Mouse (Mus musculus) 3T3-L1 (cell line): ENCODE results near the gene Vps37c.

Experiments used
- DNase-seq: peaks from one replicate; pipeline ENCODE4 v3.0.0-alpha.2; 2015; ENCODE audit warnings: low read depth, low spot score

The Vps37c gene

DNA sequence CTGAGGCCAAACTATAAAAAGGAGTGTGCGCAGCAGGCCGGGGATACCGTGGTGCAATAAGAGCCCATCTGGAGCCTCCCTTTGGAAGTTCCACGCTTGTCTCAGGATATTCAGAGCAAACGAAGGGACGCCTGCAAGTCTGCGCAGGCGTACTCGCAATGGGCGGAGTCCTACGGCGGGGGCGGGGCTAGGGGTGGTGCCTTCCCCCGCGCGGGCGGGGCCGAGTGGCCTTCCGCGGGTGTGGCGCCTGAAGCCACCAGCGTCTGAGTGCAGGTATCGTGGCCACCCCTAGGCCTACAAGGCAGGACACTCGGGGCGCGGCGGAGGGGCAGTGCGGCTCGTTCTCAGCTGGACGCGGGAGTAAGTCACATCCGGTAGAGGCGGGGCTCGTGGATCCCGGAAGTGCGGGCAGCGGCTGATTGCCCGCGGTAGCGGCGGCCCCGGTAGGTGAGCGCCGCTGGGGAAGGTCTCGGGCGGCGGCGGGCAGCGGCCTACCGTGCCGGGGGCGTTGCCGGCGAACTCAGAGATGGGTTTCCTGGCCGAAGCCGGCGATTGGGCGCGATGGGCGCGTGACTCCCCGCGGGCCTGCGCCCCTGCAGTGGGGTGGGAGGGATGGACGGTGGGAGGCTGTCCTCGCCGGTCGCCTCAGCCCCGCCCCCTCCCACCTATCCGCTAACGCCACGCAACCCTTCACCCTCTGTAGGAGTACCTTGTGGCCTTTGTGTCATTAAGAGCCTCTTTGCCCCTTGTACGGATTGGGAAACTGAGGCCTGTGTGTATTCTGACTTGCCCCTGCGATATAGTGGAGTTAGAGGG lies at the start of gene Vps37c:
Gene Vps37c (plus strand): TSS at position 199 of the 816 bp plus-strand sequence.
- DNase-seq, result peak; percentile 90

DNA sequence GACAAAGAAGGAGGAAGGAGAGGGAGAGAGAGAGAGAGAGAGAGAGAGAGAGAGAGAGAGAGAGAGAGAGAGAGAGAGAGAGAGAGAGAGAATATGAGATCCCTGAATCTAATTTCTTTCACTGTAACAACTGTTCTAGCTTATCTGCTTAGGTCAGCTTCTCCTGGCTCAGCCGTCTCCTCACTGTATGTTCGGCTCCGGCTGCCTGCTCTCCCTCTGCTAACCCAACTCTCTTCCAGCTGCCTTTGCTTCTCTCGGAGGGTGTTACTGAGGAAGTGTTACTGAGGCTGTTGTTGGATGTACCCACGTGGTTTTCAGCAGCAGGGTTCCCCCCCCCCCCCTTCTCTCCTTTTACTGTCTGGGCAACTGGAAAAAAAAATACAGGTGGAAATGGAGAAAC lies 48.5 kb upstream of the Vps37c start:
- DNase-seq, result no peak

DNA sequence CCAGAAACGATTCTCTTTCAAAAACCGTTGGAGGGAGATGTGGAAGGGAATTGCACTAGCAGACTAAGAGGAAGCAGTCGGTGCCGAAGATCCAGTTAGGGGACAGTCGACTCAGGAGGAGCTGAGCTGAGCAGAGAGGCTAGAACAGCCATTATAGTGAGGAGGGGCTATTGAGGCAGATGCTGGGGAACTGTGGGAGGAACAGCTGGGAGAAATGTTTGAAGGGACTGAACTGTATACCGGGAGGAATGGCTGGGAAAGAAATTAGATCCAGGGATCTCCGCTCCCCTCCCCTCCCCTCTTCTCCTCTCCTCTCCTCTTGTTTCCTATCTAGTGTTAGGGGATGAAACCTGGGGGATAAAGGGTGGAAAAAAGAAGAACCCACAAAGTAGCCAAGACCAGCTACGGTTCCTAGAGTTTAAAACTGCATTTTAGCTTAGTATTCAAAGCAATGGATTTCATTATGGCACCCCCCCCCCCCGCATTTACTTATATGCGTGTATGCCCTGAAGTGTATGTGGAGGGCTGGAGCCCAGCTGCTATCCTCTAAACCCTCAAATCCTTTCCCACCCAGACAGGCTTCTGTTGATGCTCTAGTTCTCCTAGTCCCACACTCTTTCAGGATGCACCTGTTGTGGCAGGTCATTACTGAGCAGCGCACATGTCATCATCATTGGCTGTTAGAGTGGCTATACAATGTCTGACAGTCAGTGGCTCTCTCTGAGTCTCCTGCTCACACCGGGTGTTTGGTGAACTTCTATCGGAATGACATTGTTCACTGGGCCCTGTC lies 47.8 kb upstream of the Vps37c start:
- DNase-seq, result no peak

DNA sequence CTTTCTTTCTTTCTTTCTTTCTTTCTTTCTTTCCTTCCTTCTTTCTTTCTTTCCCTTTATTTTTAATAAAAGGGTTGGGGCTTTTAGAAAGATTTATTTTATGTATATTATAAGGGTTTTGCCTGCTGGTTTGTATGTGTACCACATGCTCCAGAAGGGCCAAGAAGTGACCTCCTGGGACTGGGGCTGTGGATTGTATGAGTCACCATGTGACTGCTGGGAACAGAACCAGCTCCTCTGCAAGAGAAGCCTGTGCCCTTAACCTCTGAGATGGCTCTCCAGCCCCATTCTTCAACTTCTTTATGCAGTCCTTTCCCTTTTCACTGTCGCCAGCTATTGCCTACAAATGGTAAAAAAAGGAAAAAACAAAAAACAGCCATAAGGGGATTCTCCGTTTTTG lies 42.9 kb upstream of the Vps37c start:
- peak; percentile 89 for DNase-seq

DNA sequence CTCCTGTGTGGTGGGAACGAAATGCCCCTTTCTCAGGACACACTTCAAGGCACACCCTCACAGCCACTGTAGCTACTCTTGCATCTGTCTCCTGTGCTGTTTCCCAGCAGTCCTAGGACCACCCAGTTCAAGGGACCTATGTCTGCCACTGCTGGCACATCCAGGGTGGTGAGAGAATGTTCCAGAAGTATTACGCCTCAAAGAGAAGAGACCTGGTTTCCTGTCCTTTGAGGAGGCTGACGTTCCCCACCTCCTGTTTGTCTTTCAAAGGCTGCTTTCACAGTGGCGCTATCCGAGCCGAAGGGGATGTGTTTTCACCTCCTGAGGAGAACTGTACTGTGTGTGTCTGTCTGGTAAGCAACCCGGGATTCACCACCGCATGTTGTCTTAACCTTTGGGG lies 40.4 kb upstream of the Vps37c start:
- no peak for DNase-seq

DNA sequence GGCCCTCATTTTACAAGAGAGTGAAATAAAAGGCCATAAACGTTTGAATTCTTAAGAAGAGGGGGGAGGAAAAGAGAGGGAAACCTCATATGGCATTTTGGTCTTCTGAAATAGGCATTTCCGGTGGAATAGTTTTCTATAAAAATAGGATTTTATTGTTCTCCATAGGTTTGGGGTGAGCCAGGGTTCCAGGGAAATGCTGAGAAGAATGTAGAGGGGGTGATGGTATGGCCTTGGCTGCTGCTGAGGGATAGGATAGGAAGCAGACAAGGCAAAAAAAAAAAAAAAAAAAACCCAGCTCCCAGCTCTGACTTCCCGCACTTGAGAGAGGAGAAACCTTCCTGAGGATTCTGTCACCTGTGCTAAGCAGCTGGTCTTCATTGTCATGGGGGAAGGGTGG lies 32.5 kb upstream of the Vps37c start:
- no peak for DNase-seq

GRCm38 (mm10) chr19:10657742-10658141 lies 30.8 kb upstream of the Vps37c start:
- no peak for DNase-seq

GRCm38 (mm10) chr19:10658406-10658805 lies 30.1 kb upstream of the Vps37c start:
- DNase-seq, result no peak

- no peak for DNase-seq
Observed at GRCm38 (mm10) chr19:10661373-10661772, 27.2 kb upstream of the Vps37c start.

GRCm38 (mm10) chr19:10661919-10662318 lies 26.6 kb upstream of the Vps37c start:
- no peak for DNase-seq

DNA sequence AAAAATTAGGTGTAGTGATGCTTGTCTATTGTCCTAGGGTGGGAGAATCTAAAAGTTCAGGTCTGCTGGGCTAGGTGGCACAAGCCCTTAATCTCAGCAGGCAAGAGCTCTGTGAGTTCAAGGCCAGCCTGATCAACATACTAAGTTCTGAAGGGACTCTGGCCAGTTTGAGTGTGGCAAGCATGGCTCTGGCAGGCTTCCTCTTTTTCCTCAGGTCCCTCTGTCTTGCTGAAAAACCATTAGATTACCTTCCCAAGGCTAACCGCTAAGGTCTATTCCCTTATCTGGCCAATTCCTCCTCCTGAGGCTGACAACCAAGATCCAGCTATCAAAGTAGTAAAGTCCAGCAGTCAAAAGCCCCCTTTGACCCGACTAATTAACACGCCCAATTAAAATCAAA lies 25.9 kb upstream of the Vps37c start:
- DNase-seq, result no peak

DNA sequence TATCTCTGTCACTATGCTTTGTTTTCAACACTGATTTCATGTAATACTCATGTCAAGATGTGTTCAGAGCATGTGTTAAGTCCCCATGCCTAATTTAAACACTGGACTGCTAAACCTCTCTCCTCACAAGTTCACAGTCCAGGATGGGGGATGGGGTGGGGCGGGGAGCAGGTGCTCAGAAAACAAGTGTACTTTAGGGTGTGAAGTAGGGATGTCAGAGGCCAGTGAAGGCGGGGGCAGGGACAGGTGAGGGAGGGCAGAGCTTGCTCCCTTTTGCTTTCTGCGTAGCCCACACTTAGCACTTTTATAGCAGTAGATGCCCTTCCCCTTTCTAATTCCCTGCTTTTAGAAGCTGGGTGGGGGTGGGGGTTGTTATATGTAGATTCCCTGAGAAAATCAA lies 23.4 kb upstream of the Vps37c start:
- DNase-seq, result no peak

DNA sequence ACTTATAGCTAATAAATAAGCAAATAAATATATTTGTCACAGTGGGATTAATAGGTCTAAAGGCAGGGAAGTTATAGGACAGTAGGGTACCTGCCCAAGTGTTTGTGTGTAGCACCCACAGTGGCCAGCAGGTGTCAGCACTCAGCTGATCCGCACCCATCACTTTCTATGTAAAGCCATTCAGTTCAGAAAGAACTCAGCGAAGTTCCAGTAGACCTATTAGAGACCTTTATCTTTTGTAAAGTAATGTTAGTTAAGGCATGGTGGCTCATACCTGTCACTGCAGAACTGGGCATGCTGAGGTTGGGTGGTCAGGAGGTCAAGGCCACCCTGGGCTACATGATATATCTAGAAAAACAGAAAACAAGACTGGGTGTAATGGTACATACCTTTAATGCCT lies 23.0 kb upstream of the Vps37c start:
- peak; percentile 84 for DNase-seq

DNA sequence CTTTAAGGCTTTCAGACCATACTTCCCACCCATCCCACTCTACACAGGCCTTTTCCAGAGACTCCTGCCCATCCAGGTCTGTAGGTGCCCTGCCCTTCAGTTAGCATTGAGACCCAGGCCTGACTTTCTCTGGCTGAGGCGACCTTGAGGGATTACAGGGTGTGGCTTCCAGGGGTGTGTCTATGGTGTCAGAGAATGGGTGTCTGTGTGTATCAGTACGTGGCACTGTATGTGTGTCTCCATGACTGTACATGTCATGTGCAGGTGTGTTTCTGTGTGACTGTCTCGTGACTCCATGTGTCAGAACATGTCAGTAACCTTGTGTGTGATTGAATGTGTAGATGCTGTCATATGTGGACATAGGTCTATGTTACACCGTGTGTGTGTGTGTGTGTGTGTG lies 17.2 kb upstream of the Vps37c start:
- DNase-seq, result no peak

DNA sequence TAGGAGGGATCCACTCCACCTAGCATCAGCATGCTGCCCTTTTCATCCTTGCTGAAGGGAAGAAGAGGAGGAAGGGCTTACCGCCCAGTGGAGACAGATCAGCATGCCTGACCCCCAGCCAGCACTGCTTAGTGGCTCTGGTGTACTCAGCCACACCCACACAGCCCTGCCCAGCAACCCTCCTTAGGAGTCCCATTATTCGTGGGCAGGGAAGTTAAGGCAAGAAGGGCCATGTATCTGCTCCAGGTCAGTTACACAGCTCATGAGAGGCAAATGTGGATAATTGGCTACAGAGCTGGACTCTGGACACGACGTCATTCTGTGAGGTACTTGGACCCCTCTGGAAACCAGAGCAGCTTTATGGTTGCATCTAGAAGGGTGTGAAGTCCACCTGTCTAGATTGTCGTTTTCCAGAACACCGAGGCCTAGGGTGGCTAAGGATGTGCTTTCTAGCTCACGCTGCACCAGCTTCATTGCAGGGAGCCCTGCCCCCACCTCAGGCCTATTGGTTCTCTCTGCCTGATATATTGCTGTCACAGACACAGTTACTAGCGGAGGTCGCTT lies 16.6 kb upstream of the Vps37c start:
- no peak for DNase-seq

DNA sequence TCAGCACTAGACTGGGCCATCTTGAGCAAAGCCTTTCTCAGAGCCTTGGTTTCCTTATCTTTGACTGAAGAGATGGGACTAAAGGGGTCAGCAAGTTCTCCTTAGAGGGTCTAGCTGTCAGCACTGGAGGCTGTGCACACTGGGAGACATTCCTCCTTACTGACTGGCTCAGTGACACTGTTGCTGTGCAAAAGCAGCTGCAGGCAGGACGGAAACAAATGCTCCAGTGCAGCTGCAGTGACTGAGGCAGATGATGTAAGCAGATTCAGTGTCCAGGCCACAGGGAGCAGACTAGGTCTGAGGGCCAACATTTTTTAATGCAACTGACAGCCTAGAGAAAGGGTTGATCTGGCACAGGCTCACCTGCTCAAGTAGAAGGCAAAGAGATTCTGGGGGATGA lies 15.3 kb upstream of the Vps37c start:
- DNase-seq, result no peak

- no peak for DNase-seq
Observed at GRCm38 (mm10) chr19:10676656-10677055, 11.9 kb upstream of the Vps37c start.

DNA sequence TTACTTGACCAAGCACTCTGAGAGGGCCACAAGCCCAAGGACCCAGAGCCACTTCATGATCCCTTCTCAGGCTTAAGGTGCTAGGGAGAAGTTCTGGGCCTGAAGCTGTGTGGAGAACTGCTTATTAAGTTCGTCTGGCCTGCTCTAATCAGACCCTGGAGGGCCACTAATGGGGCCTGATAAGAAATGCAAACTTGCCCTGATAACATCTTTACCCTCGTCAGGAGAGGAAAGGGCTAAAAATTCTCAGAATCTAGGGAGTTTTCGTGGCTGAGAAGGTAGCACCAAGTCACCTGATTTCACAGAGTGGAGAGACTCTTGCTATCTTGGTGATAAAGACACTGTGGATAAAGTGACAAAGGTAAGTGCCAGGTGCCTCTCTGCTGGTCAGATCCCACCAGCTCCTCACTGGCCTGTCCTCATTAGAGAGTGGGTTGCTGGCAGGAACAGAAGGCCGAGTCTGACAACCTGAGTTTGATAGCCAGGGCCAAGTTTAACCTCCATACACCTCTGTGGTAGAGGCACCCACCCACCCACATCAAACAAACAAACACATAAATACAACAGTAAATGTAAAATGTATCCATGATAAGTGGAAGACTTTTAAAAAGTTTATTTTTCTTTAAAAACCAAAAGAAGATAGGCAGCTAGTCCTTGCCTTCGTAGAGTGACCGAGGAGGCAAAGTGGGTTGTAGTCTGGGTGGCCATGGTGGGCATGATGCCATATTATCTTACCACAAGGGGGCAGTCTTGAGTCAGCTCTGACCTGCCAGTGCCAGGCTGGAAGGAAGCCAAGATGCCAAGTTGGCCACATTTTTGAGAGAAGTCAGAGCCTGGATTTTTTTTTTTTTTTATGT lies 10.4 kb upstream of the Vps37c start, which contains the start of gene Pga5:
Gene Pga5 (minus strand): TSS at position 157 of the 857 bp plus-strand sequence.
- DNase-seq, result peak; percentile 93

- DNase-seq, result no peak
Observed at GRCm38 (mm10) chr19:10678772-10679067, 9.8 kb upstream of the Vps37c start.

DNA sequence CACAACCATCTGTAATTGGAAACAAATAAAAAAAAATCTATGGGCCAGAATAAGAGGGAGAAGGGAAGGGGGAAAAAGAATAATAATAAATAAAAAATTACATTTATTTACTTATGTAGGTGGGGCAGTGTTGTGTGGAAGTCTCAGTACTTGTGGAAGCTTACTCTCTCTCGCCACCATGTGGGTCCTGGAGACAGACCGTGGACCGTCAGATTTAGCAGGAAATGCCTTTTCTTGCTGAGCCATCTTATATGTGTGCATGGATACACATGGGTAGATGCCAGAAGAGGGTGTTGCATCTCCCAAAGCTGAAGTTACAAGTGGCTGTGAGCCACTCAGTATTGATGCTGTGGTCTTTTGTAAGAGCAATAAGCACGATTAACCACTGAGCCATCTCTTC lies 7.0 kb upstream of the Vps37c start:
- DNase-seq, result peak; percentile 54

DNA sequence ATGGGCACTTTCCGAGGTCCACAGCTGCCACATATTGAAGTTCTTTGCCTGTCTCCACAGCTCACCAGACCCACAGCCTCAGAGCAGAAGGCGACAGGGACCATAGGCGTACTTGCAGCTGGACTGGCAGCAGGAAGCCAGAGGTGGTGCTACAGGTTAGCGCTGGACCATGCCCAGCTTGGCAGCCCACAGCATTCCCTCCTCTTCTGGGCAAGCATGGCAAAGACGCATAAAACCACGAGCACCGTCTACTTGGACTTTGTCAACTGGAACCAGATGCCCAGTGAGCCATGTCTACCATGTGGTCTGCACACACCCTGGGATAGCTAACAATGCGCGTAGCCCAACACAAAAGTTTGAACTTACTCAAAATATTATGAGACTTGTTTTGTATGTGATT lies 3.5 kb upstream of the Vps37c start:
- DNase-seq, result no peak

DNA sequence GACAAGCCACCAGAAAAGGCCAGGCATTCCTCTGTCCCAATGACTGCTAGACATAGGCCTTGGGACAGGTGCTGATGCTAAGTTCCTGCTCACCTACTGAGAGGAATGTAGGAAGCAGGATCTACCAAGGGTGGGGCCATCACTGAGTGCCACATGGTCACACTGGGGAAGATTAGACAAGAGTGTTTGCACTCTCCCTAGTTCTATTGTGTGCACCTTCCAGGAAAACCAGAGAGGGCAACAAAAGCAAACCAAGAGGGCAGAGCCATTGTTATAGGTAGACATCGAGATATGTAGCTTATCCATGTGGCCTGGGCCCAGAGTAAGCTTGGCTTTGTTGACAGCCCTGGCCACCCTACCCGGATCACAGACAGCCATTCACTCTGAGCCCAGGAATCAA lies 2.8 kb upstream of the Vps37c start:
- no peak for DNase-seq
